28 mouse cellular contexts compared by ENCODE assay signal in genomic region chr3:100818709-100819108, GRCm38 (mm10). TPM values are rescaled to one million over a fixed set of nuclear protein-coding genes. Genes with fewer than 3 reads are reported as not detected.
A peak's percentile ranks its signal among the peaks of the same experiment; 100 is the strongest.
DNase-seq lines count a peak whose midpoint lies in the region; ATAC-seq and TF ChIP-seq lines count a peak whose summit lies in the region.
"Had no signal": no experiment of that assay in that cellular context is flagged by ENCODE, and none has a peak within 500 bp of the region (broad histone marks: within the 10 kb centered on the region; RNA-seq: fewer than 3 reads in every experiment).

No protein-coding gene starts in this region.

- H3K36me3 ChIP-seq in lung, postnatal 0 days (ENCODE audit: insufficient read depth, low read length), result no peaks in the 10 kb centered on the region
- H3K36me3 ChIP-seq in stomach, embryonic 15.5 days, result no peaks in the 10 kb centered on the region
- H3K36me3 ChIP-seq: forebrain, embryonic 10.5 days; heart, embryonic 15.5 days; hindbrain, embryonic 13.5 days; liver, embryonic 13.5 days had no signal

- no peak overlapping the region for H3K27ac ChIP-seq in lung, postnatal 0 days (ENCODE audit: low read length)
- H3K27ac ChIP-seq in stomach, embryonic 15.5 days, result 0 out of 2 replicates have a peak overlapping the region, but pooled peaks have one; percentile 0
- H3K27ac ChIP-seq: forebrain, embryonic 10.5 days; heart, embryonic 15.5 days; hindbrain, embryonic 13.5 days; kidney, postnatal 0 days; left cerebral cortex, adult 2 months; liver, embryonic 13.5 days had no signal

- no peaks in the 10 kb centered on the region for H3K27me3 ChIP-seq in lung, postnatal 0 days (replicated peaks; ENCODE audit: insufficient read depth, low read length)
- no peaks in the 10 kb centered on the region for H3K27me3 ChIP-seq in stomach, embryonic 15.5 days (replicated peaks)
- H3K27me3 ChIP-seq: heart, embryonic 15.5 days; hindbrain, embryonic 13.5 days; liver, embryonic 13.5 days had no signal

- no peak for TF ChIP-seq CTCF in lung, postnatal 0 days (IDR thresholded peaks at IDR 0.05)

- no peaks in the 10 kb centered on the region for H3K9me3 ChIP-seq in lung, postnatal 0 days (ENCODE audit: low read length)
- H3K9me3 ChIP-seq in stomach, embryonic 15.5 days, result no peaks in the 10 kb centered on the region
- H3K9me3 ChIP-seq: forebrain, embryonic 10.5 days; heart, embryonic 15.5 days; hindbrain, embryonic 13.5 days; liver, embryonic 13.5 days had no signal

- no peak overlapping the region for H3K9ac ChIP-seq in lung, postnatal 0 days (replicated peaks; ENCODE audit: low read depth)
- H3K9ac ChIP-seq in stomach, embryonic 15.5 days, result no peak overlapping the region
- H3K9ac ChIP-seq: heart, embryonic 15.5 days; hindbrain, embryonic 13.5 days; liver, embryonic 13.5 days; lung, embryonic 14.5 days had no signal

- 52% methylated on average over 4 of the region's 4 CpGs for WGBS in lung, postnatal 0 days
- 62% methylated on average over 4 of the region's 4 CpGs for WGBS in stomach, embryonic 15.5 days

- no peak overlapping the region for H3K4me2 ChIP-seq in lung, postnatal 0 days (replicated peaks; ENCODE audit: low read depth, low read length)
- no peak overlapping the region for H3K4me2 ChIP-seq in stomach, embryonic 15.5 days
- H3K4me2 ChIP-seq: heart, embryonic 15.5 days; hindbrain, embryonic 13.5 days; liver, embryonic 13.5 days; lung, embryonic 14.5 days; midbrain, embryonic 11.5 days had no signal

- H3K4me1 ChIP-seq in lung, postnatal 0 days (ENCODE audit: insufficient read depth, low read depth, low read length), result no peaks in the 10 kb centered on the region
- H3K4me1 ChIP-seq in stomach, embryonic 15.5 days, result peaks cover 8% of the 10 kb centered on the region; the same call in 1 of the 2 replicates

- H3K4me3 ChIP-seq in lung, postnatal 0 days (ENCODE audit: low read depth, low read length), result no peak overlapping the region
- H3K4me3 ChIP-seq in stomach, embryonic 15.5 days (replicated peaks), result no peak overlapping the region
- H3K4me3 ChIP-seq: forebrain, embryonic 10.5 days; heart, embryonic 15.5 days; hindbrain, embryonic 13.5 days; left cerebral cortex, adult 2 months; liver, embryonic 13.5 days had no signal

- TF ChIP-seq EP300 in lung, postnatal 0 days (IDR thresholded peaks at IDR 0.05), result no peak

- DNase-seq in lung, postnatal 0 days (ENCODE audit: low spot score), result peak; percentile 22
- no peak for DNase-seq in lung, postnatal 10 days
- DNase-seq in CD4-positive helper T cell, adult 2 months (ENCODE audit: low read depth, low spot score), result peak; percentile 60
- peak; percentile 54 for DNase-seq in T-cell, adult 2 months (ENCODE audit: low spot score)
- DNase-seq in right cerebral cortex, postnatal 14 days, result no peak
- DNase-seq: adrenal gland, postnatal 36 days; cerebellum, adult 11 months; cerebellum, adult 9-11 months; heart, postnatal 36 days; kidney, adult 2 months; liver, embryonic 13.5 days; lung, embryonic 14.5 days; spleen, adult 18-20 months; thymus, postnatal 4 days had no signal

- 0 out of 2 replicates have a peak, but pooled peaks have one; percentile 23 for ATAC-seq in lung, postnatal 0 days
- 0 out of 2 replicates have a peak, but pooled peaks have one; percentile 42 for ATAC-seq in stomach, embryonic 15.5 days (ENCODE audit: insufficient read depth, low FRiP score, low read depth)
- ATAC-seq in monocyte, adult 5-6 weeks (replicated peaks; ENCODE audit: insufficient number of reproducible peaks, low FRiP score, low TSS enrichment, poor library complexity, severe bottlenecking), result no peak
- ATAC-seq: forebrain, embryonic 16.5 days had no signal

RNA-seq across cellular contexts. Expression of gene Vtcn1, which starts 6.5 kb away (rescaled TPM):
- polyA plus RNA-seq in lung, postnatal 0 days (2015; fragmentation: Nextera tagmentation; extraction: Ambion mirVana), result 0.81 and 0.89 TPM in 2 replicates
- 1.6 and 1.9 TPM in 2 replicates for polyA plus RNA-seq in stomach, embryonic 15.5 days (2015; fragmentation: Nextera tagmentation; extraction: Ambion mirVana)
- not detected in 3 replicates for total RNA-seq in monocyte, adult 5-6 weeks (2017)
- total RNA-seq: common myeloid progenitor, adult 5-6 weeks; layer of hippocampus, postnatal 10 days; megakaryocyte progenitor cell, adult 5-6 weeks; midbrain, postnatal 0 days had no signal
- polyA plus RNA-seq: embryonic facial prominence, embryonic 11.5 days; forebrain, embryonic 10.5 days; forebrain, embryonic 16.5 days; hindbrain, embryonic 13.5 days; liver, embryonic 13.5 days; midbrain, embryonic 11.5 days; midbrain, postnatal 0 days had no signal

Comparison
In these comparisons a context has a peak if more than half of its experiments do, and no peak if none do; other contexts are left out.
1. DNase-seq: peak in lung, postnatal 0 days (single experiment), CD4-positive helper T cell, adult 2 months (single experiment) and T-cell, adult 2 months (single experiment); none in lung, postnatal 10 days (single experiment) and right cerebral cortex, postnatal 14 days (single experiment).